Mouse (Mus musculus) cerebellum, adult 18-20 months (tissue): ENCODE results near the gene Fam227b.
A peak's percentile ranks its signal among the peaks of the same experiment; 100 is the strongest.

Experiments used
- DNase-seq, 2 experiments: peaks; one replicate each; pipeline ENCODE4 v3.0.0; 2021

The Fam227b gene

GRCm38 (mm10) chr2:126151855-126152571 is at the start of gene Fam227b, which contains the start of gene Dtwd1:
Gene Fam227b (minus strand): TSS chr2:126152004.
Gene Dtwd1 (plus strand): TSS chr2:126152141.
- DNase-seq: peak; percentile 98

GRCm38 (mm10) chr2:126198971-126199370 is 47.2 kb upstream of the Fam227b start:
- no peak for DNase-seq

GRCm38 (mm10) chr2:126195631-126196356 is 44.0 kb upstream of the Fam227b start:
- DNase-seq: no peak

- DNase-seq: no peak
Observed at GRCm38 (mm10) chr2:126192129-126192528, 40.3 kb upstream of the Fam227b start.

- DNase-seq: no peak
Observed at GRCm38 (mm10) chr2:126191306-126191705, 39.5 kb upstream of the Fam227b start.

- DNase-seq: no peak
Observed at GRCm38 (mm10) chr2:126171427-126171826, 19.6 kb upstream of the Fam227b start.

- DNase-seq: no peak
Observed at GRCm38 (mm10) chr2:126166848-126167617, 15.2 kb upstream of the Fam227b start.

GRCm38 (mm10) chr2:126166335-126166734 is 14.5 kb upstream of the Fam227b start:
- no peak for DNase-seq

GRCm38 (mm10) chr2:126165277-126166018 is 13.6 kb upstream of the Fam227b start:
- DNase-seq: no peak

- DNase-seq: no peak
Observed at GRCm38 (mm10) chr2:126147723-126148122, 4.1 kb downstream of the Fam227b start.

- no peak for DNase-seq
Observed at GRCm38 (mm10) chr2:126094616-126095015, 57.2 kb downstream of the Fam227b start.

- no peak for DNase-seq
Observed at GRCm38 (mm10) chr2:126090432-126090831, 61.4 kb downstream of the Fam227b start.

GRCm38 (mm10) chr2:126086187-126086586 is 65.6 kb downstream of the Fam227b start:
- no peak for DNase-seq

- DNase-seq: no peak
Observed at GRCm38 (mm10) chr2:126084326-126084725, 67.5 kb downstream of the Fam227b start.

GRCm38 (mm10) chr2:126079086-126079485 is 72.7 kb downstream of the Fam227b start:
- no peak for DNase-seq

- DNase-seq: no peak
Observed at GRCm38 (mm10) chr2:126076506-126076905, 75.3 kb downstream of the Fam227b start.

- DNase-seq: no peak
Observed at GRCm38 (mm10) chr2:126073744-126074143, 78.1 kb downstream of the Fam227b start.

- DNase-seq: no peak
Observed at GRCm38 (mm10) chr2:126069740-126070139, 82.1 kb downstream of the Fam227b start.

GRCm38 (mm10) chr2:126065303-126065856 is 86.4 kb downstream of the Fam227b start:
- no peak for DNase-seq

- no peak for DNase-seq
Observed at GRCm38 (mm10) chr2:126064814-126065213, 87.0 kb downstream of the Fam227b start.

GRCm38 (mm10) chr2:126062876-126063275 is 88.9 kb downstream of the Fam227b start:
- no peak for DNase-seq

- no peak for DNase-seq
Observed at GRCm38 (mm10) chr2:126061037-126061773, 90.6 kb downstream of the Fam227b start.
